Mouse (Mus musculus) 3T3-L1 (cell line): ENCODE measurements around the gene Gipc3.

Experiments
- DNase-seq: peaks from one replicate; pipeline ENCODE4 v3.0.0-alpha.2; 2015; ENCODE audit warnings: low read depth, low spot score

Gipc3 gene

DNA sequence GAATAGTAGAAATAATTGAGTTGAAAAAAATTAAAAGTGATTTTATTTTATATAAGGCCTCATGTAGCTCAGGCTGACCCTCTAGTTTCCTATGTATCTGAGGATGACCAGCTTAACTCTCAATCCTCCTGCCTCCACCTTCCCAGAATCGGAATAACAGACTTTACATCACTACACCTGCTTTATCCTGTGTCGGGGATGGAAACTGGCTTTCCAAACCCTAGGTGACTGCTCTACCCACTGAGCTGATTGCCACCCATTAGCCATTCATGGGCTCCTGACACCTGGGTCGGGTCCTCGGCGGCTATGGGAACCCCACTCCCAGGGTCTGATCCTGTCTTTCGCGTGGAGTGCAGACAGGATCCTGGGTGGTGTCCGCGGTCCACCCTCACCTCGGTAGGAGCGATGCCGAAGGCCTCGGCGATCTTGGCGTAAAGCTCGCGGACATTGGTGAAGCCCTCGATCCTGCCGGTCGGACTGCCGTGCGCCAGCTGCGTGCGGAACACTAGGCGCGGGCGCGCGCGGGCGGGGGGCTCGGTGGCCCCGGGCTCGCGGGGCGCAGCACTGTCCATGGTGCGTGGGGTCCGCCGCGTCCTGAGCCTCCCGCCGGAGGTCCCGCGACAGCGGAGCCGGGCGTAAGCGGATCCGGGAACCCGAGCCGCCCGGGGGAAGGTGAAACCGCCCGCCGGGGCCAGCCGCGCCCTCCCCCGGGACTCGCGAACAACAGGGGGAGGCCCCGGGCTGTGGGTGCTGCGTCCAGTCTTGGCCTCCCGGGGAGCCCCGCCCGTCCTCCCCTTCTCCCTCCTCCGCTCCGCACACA lies at the start of gene Gipc3:
Gene Gipc3 (minus strand): TSS at position 581 of the 820 bp plus-strand sequence.
- DNase-seq: no peak

DNA sequence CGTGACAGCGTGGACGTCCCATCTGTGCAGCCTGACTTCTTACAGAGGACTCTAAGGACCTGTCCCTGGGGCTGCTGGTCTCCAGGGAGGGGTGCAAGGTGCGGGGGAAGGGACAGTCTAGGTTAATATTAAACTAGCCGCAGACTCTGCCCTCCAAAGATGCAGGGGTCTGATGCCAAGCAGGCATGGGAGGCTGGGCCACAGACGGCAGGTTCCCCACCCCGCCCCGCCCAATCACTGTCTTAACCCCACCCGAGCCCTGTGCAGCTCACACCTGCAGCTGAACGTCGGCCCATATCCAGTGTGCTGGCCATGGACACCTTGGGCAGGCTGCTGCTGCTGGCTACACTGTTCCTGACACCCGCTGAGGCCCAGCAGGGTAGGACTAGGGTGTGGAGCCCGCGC lies 49.7 kb upstream of the Gipc3 start, which contains the start of gene Smim24:
Gene Smim24 (plus strand): TSS at position 271 of the 405 bp plus-strand sequence.
- DNase-seq: no peak

DNA sequence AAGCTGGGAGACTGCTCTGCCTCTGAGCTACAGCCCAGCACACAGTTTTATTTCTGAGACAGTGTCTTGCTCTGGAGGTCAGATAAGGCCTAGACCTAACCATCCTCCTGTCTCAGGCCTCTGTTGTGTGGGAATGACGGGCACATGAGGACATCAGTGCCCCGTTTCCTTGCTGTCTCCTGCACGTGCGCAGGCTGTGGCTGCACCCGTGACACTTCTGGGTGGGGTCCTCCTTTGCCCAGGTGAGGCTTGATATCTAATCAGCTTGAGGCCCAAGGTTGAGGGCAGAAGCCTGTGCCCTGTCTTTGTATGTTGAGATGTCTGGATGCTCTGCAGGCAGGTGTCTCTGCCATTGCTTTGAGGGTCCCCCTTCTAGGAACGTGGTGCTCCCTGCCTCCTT lies 49.2 kb upstream of the Gipc3 start:
- DNase-seq: no peak

DNA sequence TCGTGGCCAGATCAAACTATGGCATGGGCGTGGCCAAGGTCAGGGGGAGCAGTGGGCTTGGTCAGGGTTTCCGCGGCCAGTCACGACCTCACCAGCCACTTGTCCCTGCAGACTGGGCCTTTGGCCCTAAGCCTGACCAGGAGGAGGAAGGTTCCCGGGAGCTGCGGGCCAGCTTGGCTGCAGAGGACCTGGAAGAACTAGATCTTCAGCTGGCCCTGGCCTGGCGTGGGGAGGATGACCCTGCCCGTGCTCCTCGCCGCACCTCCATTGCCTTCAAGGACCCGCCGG lies 47.6 kb upstream of the Gipc3 start:
- DNase-seq: no peak

DNA sequence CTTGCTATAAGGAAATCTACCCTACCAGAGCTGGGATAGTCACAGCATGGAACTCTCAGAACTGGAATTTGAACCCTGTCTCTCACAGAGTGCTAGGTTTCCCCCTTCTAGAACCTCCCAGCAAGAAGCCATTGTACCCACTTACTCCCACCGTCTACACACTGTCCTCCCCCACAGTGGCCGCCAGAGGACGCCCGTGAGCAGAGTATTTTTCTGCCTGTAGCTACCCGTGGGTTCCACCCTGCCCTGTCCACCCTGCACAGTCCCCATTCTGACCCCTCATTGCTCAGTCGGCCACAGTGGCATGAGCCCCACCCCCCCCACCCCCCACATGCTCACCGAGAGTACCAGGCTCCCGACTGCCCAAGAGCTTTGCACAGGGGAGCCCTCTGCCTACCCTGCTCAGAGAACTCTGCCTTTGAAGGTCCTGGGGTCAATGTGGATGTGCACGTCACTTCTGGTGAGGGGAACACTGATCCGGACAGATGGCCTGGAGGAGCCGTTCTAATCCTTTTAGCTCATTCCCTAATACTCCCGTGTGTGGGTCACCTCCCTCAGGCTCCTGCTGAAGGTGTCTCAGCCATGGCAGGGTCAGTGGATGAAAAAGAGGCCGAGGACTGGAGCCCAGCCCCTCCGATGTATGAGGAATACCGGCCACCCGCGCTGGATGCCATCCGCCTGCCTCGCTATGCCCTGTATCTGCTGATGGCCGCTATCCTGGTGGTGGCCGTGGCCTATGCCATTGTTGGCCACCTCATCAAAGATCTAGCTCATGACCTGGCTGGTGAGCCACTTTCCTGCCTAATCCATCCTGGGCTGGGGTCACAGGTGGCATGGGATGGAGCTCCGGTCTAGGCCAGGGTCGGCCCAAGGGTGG lies 47.0 kb upstream of the Gipc3 start:
- DNase-seq: peak; percentile 75

DNA sequence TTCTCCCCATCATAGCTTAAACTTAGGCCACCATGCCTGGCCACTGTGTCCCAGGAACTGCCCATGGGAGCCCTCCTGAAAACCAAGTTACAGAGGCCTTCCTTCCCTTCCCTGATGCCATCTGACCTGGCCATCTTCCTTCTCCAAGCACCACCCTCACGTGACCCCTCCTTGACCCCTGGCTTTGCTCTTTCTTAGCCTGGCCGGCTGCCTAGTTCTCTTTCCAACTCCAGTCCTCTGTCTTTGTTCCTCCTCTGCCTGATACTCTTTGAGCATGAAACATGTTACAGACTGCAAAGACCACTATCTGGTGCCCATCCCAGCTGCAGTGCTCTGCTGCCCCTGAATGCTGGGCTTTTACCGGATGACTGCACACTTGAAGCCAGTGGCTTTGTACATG lies 46.3 kb upstream of the Gipc3 start:
- peak; percentile 45 for DNase-seq

DNA sequence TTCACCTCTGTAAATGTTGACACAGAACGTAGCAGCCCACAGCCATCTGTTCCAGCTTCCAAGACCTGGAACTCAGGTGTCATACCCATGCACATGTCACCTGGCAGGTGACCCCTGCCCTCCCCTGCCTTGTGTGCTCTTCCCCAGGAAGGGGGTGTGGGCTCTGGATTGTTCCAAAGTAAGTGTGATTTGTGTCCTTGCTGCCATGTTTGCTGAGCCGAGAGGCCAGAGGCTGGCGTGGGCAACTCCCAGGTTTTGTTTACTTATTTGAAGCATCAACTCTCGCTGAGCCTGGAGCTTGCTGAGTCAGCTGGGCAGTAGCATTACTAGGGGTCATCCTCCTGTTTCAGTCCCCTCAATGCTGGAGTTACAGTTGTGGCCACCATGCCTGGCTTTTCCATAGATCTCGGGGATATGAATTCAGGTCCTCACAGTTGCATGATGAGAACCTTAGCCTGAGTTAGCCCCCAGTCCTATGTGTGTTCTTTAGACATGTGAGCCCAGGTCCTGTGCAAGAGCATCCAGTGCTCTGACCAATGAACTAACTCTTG lies 45.5 kb upstream of the Gipc3 start, which contains the start of gene Gm48552:
Gene Gm48552 (plus strand): TSS at position 501 of the 551 bp plus-strand sequence.
- DNase-seq: no peak

DNA sequence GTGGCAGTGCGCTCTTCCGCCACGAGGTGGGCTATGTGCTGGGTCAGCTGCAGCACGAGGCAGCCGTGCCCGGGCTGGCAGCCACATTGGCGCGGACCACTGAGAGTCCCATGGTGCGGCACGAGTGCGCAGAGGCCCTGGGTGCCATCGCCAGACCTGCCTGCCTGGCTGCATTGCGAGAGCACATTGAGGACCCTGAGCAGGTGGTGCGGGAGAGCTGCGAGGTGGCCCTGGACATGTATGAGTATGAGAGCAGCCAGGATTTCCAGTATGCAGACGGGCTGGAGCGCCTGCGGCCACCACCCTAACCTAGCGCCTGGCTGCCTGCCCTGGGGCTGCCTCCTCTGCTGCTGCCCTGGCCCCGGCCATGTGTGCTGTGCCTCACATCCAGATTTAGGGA lies 44.6 kb upstream of the Gipc3 start:
- no peak for DNase-seq

DNA sequence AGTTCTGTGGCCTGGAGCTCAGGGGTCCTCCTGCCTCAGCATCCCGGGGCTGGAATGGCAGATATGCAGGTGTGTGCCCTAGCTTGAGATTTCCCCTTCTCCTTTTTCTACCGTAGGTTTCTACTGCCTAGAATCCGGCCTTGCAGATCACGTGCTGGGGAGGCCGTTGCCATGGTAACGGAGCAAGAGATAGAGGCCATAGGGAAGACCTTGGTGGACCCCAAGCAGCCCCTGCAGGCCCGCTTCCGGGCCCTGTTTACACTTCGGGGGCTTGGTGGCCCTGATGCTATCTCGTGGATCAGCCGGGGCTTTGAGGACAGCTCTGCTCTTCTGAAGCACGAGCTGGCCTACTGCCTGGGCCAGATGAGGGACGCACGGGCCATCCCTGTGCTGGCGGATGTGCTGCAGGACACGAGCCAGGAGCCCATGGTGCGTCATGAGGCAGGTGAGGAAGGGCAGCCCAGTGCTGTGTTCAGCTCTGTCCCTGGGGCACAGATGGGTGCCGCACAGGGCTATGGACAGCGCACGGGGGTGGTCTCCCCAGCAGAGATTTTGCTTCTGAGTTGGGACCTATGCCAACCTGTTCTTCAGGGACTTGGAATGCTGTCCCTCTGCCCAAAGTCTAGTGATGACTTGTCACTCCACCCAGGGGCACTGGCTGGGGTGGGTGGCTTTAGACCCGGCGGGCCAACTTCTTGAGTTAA lies 42.7 kb upstream of the Gipc3 start:
- no peak for DNase-seq

DNA sequence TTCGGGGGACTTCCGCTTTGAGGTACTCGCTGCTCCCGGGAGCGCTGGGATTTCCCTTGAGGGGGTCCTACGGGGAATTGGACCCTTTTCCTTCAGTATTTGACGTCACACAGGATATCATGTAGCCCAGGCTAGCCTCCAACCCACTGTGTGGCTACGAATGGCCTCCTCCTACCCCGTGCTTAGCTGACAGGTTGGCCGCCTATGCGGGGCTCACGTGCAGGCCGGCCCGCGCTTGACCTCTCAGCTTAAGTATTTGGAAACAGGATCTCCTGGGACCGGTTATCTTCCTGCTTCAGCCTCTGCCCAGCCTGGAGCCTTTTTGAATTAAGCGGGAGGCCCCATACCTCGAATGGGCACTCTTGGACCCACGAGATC lies 41.5 kb upstream of the Gipc3 start:
- DNase-seq: peak; percentile 59

DNA sequence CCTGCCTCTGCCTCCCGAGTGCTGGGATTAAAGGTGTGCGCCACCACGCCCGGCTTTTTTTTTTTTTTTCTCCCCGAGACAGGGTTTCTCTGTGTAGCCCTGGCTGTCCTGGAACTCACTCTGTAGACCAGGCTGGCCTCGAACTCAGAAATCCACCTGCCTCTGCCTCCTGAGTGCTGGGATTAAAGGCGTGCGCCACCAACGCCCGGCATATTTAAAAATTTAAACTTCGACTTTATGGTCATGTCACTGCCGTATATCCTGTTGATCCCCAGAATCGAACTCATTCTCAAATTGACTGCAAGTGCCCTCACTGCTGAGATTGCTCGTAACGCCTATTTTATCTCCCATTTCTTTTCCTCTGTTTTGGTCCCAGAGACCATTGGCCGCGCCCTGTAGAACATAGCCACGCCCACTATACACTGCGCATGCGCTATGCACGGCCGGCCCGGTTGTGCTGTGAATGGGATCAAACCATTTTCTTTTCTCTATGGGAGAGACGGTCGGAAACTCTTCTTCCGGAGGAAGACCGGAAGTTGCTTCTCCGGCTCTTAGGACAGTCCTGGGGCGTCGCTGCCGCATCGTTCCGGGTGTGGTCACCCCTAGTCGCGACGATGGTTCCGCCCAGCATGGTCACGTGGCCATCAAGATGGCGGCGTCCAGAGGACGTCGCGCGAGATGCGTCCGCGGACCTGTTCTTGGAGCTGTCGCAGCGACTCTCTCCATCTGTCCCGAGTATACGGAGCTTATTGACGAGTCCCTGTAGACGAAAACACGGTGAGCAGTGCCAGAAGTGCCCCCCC lies 40.9 kb upstream of the Gipc3 start, which contains the start of the genes Dohh and Gm48551:
Gene Dohh (plus strand): TSS at position 627 of the 803 bp plus-strand sequence.
Gene Gm48551 (plus strand): TSS at position 665 of the 803 bp plus-strand sequence.
- DNase-seq: peak; percentile 99

DNA sequence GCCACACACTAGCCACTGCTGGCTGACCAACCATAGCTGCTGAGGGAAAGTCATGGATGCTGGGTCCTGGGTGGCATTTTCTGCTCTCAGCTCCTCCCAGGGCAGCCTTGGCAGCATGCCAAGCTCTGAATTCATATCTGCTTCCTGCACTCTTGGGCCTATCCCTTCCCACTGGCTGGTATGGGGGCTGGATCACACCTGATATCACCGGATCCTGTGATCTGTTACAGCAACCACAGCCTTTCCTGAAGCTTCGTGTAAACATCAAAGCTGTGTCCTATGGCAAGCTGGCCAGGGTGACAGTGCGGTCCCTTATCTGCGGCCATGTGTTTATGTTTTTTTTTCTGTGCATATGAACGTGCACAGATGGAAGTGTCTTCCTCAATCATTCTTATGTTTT lies 39.0 kb upstream of the Gipc3 start:
- peak; percentile 51 for DNase-seq

DNA sequence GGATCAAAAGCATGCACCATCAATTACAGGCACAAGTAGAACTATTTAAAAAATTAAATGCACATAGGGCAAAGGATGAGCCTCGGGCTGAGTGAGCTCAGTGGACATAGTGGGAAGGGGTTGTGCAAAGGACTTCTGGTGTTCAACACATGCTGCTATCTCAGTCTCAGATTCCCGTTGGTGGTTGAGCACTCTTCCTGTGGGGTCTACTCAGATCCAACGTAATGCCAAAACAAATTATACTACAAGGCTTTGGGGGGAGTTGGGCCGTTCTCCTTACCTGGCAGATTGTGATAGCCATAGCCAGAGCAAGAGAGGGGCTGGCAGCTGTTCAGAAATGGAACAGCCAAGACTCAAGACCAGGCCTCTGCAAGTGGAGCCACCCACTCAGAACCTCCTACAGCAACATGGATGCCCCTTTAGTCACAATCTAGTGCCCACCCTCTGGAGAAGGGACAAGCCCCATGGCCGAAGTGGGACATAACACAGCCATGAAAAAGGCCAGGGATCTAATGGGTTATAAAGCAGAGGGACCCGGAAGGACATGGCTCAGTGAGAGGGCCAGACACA lies 36.8 kb upstream of the Gipc3 start:
- DNase-seq: no peak

DNA sequence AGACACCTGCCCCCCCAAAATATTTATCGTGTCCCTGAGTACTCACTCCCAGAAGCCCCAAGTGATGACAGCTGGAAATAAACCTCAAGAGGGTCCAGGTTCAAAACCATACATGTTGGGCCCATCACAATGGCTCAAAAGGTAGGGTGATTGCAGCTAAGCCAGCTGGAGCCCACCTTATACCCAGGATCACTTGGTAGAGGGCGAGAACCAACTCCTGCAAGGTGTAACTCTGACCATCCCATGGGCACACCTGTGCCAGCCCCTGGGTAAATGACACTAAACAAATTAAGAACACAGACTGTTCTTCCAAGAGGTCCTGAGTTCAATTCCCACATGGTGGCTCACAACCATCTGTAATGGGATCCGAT lies 36.1 kb upstream of the Gipc3 start:
- no peak for DNase-seq

DNA sequence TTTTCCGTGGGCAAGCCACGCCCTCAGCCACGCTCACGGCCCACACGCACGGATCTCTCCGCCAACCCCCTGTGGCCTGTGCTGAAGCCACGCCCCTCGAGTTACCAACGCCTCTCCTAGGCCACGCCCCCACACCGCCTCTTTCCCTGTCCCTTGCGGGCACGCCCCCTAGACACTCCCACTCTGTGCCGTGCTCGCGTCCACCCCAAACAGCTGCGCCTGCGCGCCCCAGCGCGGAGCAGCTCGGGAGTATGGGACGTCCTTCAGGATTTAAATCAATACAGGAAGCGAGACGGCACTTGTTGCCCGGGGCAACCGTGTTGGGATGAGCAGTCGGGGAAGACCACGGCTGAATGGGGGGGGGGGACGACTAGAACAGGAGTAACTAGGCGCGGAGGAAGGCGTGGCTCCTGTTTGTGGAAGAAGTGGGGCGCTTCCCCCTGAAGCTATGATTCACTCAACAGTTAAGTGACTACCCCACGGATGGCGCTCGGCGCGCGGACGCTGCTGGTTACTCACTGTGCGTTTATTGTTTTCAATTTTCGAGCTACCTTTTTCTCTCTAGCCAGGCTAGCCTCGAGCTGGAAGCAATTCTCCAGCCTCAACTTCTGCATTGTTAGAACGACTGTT lies 35.6 kb upstream of the Gipc3 start:
- peak; percentile 100 for DNase-seq

DNA sequence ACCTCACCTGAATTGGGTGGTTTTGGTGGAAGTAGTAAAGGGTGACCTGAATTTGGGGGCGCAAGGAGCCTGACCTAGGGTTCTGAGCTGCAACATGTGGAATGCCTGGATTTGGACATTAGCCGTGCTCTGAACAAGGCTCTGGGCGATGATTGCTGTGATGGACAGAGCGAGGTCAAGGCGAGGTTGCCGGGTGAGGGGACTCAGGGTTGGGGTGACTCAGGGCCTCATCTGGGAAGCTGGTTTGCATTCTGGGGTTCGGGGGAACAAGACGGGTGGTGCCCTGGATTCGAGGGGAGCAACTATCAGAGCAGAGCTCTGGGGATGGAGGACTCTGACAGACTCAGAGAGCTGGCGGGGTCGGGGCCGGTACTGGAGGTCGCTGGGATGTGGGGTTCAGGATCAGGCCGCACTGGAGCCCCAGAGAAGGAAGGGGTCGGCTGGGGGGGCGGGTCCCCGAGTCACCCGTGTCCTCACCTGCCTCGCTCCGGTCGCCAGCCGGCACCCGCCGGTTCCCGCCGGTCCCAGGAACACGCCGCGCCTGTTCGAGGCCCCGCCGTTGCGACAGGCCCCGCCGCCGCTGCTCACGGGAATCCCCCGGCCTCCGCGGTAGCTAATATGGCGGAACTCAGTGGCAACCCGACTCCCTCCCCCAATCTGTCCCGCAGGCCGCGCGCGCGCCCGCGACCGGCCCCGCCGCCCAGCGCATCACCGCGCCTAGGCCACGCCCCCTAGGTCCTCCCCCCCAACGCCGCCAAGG lies 34.9 kb upstream of the Gipc3 start, which contains the start of gene Fzr1:
Gene Fzr1 (minus strand): TSS at position 724 of the 760 bp plus-strand sequence.
- DNase-seq: peak; percentile 28

DNA sequence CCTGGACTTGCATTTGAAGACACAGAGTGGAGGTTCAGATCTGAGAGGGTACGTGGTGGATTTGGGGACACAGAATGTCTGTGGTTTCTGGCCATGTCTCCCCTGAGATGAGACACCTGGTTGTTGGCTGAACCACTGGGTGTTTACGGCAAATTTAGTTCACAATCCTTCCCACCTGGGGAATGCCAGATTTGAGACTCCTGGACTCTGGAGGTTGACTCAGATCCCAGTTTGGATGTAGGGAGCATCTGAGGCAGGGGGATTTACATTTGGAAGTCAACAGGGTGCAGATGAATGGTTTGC lies 34.2 kb upstream of the Gipc3 start:
- no peak for DNase-seq

DNA sequence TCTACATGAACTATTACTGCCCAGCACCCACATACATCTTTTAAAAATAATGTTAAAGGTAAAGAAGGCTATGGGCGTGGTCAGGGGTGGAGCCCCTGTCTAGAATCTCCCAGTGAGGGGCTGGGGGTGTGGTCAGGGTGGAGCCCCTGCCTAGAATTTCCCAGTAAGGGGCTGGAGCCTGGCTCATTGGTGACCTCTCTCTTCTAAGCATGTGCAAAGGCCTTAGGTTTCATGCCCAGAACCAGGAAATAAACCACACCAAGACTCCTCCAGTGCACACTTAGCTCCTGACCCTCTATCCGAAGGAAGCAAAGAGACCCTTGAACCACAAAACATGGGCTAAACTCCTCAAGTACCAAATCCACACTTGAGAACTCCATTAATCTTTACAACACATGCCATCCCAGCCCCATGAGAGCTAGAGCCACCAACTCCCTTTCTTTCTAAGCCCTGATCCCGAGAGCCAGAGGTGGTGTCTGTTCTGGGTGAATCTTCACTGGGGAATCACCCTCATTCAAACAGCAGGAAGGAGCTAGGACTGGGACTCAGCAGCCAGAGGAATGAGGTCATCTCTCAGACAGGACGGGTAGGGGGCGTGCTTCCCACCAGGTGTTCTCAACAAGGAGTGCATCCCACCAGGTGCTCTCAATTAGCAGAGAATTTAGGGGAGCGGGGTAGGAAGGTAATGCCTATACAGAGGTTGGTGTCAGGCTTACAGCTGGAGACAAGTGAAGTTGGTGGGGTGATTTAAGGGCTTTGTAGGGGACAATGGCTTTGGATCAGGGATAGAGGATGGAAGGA lies 33.7 kb upstream of the Gipc3 start:
- peak; percentile 31 for DNase-seq

DNA sequence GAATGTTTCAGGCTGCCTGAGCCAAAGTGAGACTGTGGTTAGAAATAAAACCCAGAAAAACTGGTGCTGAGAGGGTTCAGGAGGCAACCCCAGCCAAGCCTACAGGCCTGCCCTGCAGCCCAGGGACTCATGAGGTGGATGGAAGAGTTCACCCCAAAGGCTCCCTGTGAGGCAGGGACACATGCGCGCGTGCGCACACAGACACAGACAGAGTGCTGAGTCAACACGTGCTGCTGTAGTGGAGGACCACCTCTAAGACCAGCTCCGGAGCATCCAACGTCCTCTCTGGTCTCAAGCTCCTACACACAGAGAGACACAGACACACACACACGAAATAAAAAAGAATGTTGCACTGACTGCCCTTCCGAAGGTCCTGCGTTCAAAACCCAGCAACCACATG lies 32.3 kb upstream of the Gipc3 start:
- no peak for DNase-seq
